Mouse (Mus musculus): ENCODE measurements around the gene Slc6a20a.

- TF ChIP-seq POLR2A (IDR thresholded peaks at IDR 0.05; ENCODE audit: low read depth, low read length), result no peak
- no peak for TF ChIP-seq CTCF (IDR thresholded peaks at IDR 0.05; ENCODE audit: borderline replicate concordance, insufficient read depth, low read length)
Observed at GRCm38 (mm10) chr9:123638231-123638630, 40.5 kb downstream of the Slc6a20a start.
